Mouse (Mus musculus) kidney, embryonic 16.5 days (tissue): ENCODE measurements around the gene Txndc2. TPM values are rescaled to one million over a fixed set of nuclear protein-coding genes. Genes with fewer than 3 reads are reported as not detected.
A peak's percentile ranks its signal among the peaks of the same experiment; 100 is the strongest.

Experiments used
- ATAC-seq: fragments of 200-750 bp; cut with Nextera tagmentation; 2 replicates; pipeline ENCODE4 v1.8.0; 2017; ENCODE audit warnings: moderate TSS enrichment; ENCODE audit not compliant: low FRiP score, low TSS enrichment
- H3K27ac ChIP-seq: fragments of 300-500 bp; sonication (generic); 2 replicates; pipeline ENCODE4 v1.5.1; 2014; ENCODE audit warnings: low read length
- H3K27me3 ChIP-seq: fragments of 300-500 bp; sonication (generic); 2 replicates; pipeline ENCODE4 v1.6.1; 2014; ENCODE audit warnings: low read length, control low read depth, mixed read lengths; ENCODE audit not compliant: insufficient read depth
- H3K36me3 ChIP-seq: fragments of 300-500 bp; sonication (generic); 2 replicates; pipeline ENCODE4 v1.6.1; 2014; ENCODE audit warnings: low read length, control low read depth, mixed read lengths; ENCODE audit not compliant: insufficient read depth
- H3K4me1 ChIP-seq: fragments of 300-500 bp; sonication (generic); 2 replicates; pipeline ENCODE4 v1.6.1; 2014; ENCODE audit warnings: low read length, control low read depth, mixed read lengths; ENCODE audit not compliant: insufficient read depth
- H3K4me2 ChIP-seq: fragments of 300-500 bp; sonication (generic); replicated peaks from 2 replicates; pipeline ENCODE4 v1.6.1; 2014; ENCODE audit warnings: low read depth, low read length
- H3K4me3 ChIP-seq: fragments of 300-500 bp; sonication (generic); 2 replicates; pipeline ENCODE4 v1.5.1; 2014; ENCODE audit warnings: mild to moderate bottlenecking, low read length
- H3K9ac ChIP-seq: fragments of 300-500 bp; sonication (generic); replicated peaks from 2 replicates; pipeline ENCODE4 v1.6.1; 2014; ENCODE audit warnings: low read length
- H3K9me3 ChIP-seq: fragments of 300-500 bp; sonication (generic); 2 replicates; pipeline ENCODE4 v1.6.1; 2016; ENCODE audit warnings: low read length, control low read depth
- WGBS: fragments of 180-500 bp; shearing (Covaris S2); extraction: QIAGEN DNeasy Blood & Tissue Kit; methylation state at CpG from one replicate; pipeline ENCODE4 v1.1.7; 2014; 5-methylcytosine and 5-hydroxymethylcytosine counted together
- polyA plus RNA-seq: library from polyadenylated mRNA; unstranded; fragments of >200 nt; fragmentation: Nextera tagmentation; extraction: Ambion mirVana; gene quantifications from 2 replicates; pipeline ENCODE4 v1.2.1, GENCODE M21; 2015

Gene Txndc2
- polyA plus RNA-seq, 1 experiment from 2014 or later: 0.09 TPM

DNA sequence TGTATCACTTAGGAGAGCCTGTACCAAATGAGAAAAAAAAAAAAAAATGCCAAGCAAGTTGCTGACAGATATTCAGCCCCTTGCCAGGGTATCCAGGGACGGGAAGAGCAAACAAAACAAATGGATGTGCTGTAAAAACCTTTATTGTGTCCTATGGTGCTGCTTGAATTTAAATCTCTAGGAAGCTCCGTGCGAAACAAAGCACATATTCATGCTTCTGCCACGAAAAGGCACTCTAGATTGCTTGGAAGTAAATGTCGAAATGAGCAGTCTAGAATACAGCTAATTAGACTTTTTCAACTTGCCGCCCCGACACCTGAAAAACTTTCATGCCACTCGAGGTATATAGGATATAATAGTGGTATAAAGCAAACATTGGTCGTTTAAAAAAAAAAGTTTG is 27.5 kb downstream of the Txndc2 start:
- peaks cover 18% of the 10 kb centered on the region; the same call in 1 of the 2 replicates for H3K4me1 ChIP-seq
- no peak for ATAC-seq
- peak overlapping the region; percentile 64 for H3K4me2 ChIP-seq
- H3K27ac ChIP-seq: peak overlapping the region; percentile 99
- under 1% methylated on average over 9 of the region's 9 CpGs for WGBS
- H3K9me3 ChIP-seq: no peaks in the 10 kb centered on the region
- no peaks in the 10 kb centered on the region for H3K36me3 ChIP-seq
- H3K9ac ChIP-seq: peak overlapping the region; percentile 99
- peak overlapping the region; percentile 89 for H3K4me3 ChIP-seq
- H3K27me3 ChIP-seq: no peaks in the 10 kb centered on the region

- peaks cover 22% of the 10 kb centered on the region for H3K4me1 ChIP-seq
- ATAC-seq: peak; percentile 95
- H3K36me3 ChIP-seq: no peaks in the 10 kb centered on the region
- under 1% methylated on average over 70 of the region's 85 CpGs for WGBS
- H3K9me3 ChIP-seq: no peaks in the 10 kb centered on the region
- peak within 1 kb of the TSS; percentile 64 for H3K4me2 ChIP-seq
- no peaks in the 10 kb centered on the region for H3K27me3 ChIP-seq
- H3K4me3 ChIP-seq: peak within 1 kb of the TSS; percentile 89
- peak within 1 kb of the TSS; percentile 99 for H3K27ac ChIP-seq
- peak within 1 kb of the TSS; percentile 99 for H3K9ac ChIP-seq
Measured at GRCm38 (mm10) chr17:65613463-65614412, 28.2 kb downstream of the Txndc2 start, which contains the start of gene Vapa. Gene Vapa (minus strand): TSS chr17:65613555.

- Histone ChIP-seq H3K4me3 (peak overlapping the region; percentile 89), H3K27ac (peak overlapping the region; percentile 99), H3K4me2 (0 out of 2 replicates have a peak overlapping the region, but pooled peaks have one; percentile 10), H3K36me3 (no peaks in the 10 kb centered on the region), H3K4me1 (peaks cover 27% of the 10 kb centered on the region), H3K27me3 (no peaks in the 10 kb centered on the region), H3K9ac (peak overlapping the region; percentile 99), H3K9me3 (no peaks in the 10 kb centered on the region)
- WGBS: under 1% methylated on average over 37 of the region's 42 CpGs
- peak; percentile 67 for ATAC-seq
Measured at GRCm38 (mm10) chr17:65613142-65613462, 28.9 kb downstream of the Txndc2 start.

- Histone ChIP-seq H3K36me3 (no peaks in the 10 kb centered on the region), H3K27me3 (no peaks in the 10 kb centered on the region), H3K4me3 (peak overlapping the region; percentile 89), H3K4me2 (peak overlapping the region; percentile 61), H3K27ac (peak overlapping the region; percentile 99), H3K4me1 (peaks cover 31% of the 10 kb centered on the region), H3K9ac (peak overlapping the region; percentile 99), H3K9me3 (no peaks in the 10 kb centered on the region)
- peak; percentile 55 for ATAC-seq
- WGBS: 0% methylated on average over 36 of the region's 91 CpGs
Measured at GRCm38 (mm10) chr17:65612391-65613141, 29.4 kb downstream of the Txndc2 start.

- H3K4me2 ChIP-seq: peak overlapping the region; percentile 61
- peak overlapping the region; percentile 89 for H3K4me3 ChIP-seq
- H3K27me3 ChIP-seq: no peaks in the 10 kb centered on the region
- H3K9ac ChIP-seq: peak overlapping the region; percentile 99
- WGBS: 4% methylated on average over 4 of the region's 4 CpGs
- peaks cover 39% of the 10 kb centered on the region for H3K4me1 ChIP-seq
- no peak for ATAC-seq
- no peak overlapping the region for H3K27ac ChIP-seq
- H3K9me3 ChIP-seq: no peaks in the 10 kb centered on the region
- no peaks in the 10 kb centered on the region for H3K36me3 ChIP-seq
Measured at GRCm38 (mm10) chr17:65611721-65612120, 30.2 kb downstream of the Txndc2 start.

DNA sequence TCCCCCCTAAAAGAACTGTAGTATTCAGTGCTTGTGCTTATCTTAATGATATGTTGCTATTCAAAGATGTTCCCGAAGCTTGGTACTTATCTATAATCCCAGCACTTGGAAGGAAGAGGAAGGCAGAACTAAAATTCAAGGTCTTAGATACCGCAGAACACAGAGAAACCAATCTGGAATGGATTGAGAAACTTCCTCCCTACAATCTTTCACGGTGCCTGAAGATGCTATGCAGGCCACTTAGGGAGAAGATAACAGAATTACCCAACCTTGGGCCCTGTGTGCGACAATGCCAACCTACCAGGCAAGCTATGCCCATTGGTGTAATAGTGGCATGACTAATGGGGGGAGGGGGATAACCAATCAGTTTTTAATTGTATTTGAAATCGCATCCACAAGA is 33.2 kb downstream of the Txndc2 start:
- Histone ChIP-seq H3K4me3 (no peak overlapping the region), H3K4me1 (peaks cover 50% of the 10 kb centered on the region), H3K36me3 (no peaks in the 10 kb centered on the region), H3K9me3 (no peaks in the 10 kb centered on the region), H3K9ac (no peak overlapping the region), H3K27ac (no peak overlapping the region), H3K4me2 (no peak overlapping the region), H3K27me3 (no peaks in the 10 kb centered on the region)
- 79% methylated on average over 5 of the region's 5 CpGs for WGBS
- no peak for ATAC-seq

DNA sequence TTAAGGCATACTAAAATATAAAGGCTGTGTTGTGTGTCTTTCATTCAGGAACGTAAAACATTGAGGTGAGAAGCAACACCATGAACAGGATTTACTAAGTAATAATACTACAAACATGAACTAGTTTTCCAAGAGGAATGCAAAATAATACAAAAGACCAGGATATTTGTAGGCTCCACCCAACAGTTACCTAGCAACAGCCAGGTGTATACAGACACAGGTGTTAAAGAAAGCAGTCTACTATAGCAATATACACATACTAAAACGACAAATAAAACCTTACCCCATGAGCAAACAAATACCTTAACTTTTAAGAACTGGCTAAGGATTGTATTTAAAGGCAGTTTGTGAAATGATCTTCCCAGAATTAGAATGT is 33.7 kb downstream of the Txndc2 start:
- H3K27ac ChIP-seq: no peak overlapping the region
- WGBS: 85% methylated on average over 2 of the region's 2 CpGs
- no peak overlapping the region for H3K9ac ChIP-seq
- no peaks in the 10 kb centered on the region for H3K9me3 ChIP-seq
- ATAC-seq: no peak
- peaks cover 50% of the 10 kb centered on the region for H3K4me1 ChIP-seq
- no peaks in the 10 kb centered on the region for H3K36me3 ChIP-seq
- H3K27me3 ChIP-seq: no peaks in the 10 kb centered on the region
- H3K4me3 ChIP-seq: no peak overlapping the region
- no peak overlapping the region for H3K4me2 ChIP-seq

- Histone ChIP-seq H3K9ac (no peak overlapping the region), H3K4me3 (no peak overlapping the region), H3K4me2 (no peak overlapping the region), H3K27ac (no peak overlapping the region), H3K27me3 (no peaks in the 10 kb centered on the region), H3K9me3 (no peaks in the 10 kb centered on the region), H3K4me1 (peaks cover 50% of the 10 kb centered on the region), H3K36me3 (no peaks in the 10 kb centered on the region)
- WGBS: 46% methylated on average over 7 of the region's 7 CpGs
- ATAC-seq: no peak
Measured at GRCm38 (mm10) chr17:65607574-65608311, 34.2 kb downstream of the Txndc2 start.

GRCm38 (mm10) chr17:65606014-65606413 is 36.0 kb downstream of the Txndc2 start:
- no peaks in the 10 kb centered on the region for H3K9me3 ChIP-seq
- no peak overlapping the region for H3K9ac ChIP-seq
- no peak for ATAC-seq
- no peak overlapping the region for H3K4me2 ChIP-seq
- H3K4me1 ChIP-seq: peaks cover 44% of the 10 kb centered on the region
- H3K27ac ChIP-seq: no peak overlapping the region
- 86% methylated on average over 4 of the region's 4 CpGs for WGBS
- H3K4me3 ChIP-seq: no peak overlapping the region
- H3K36me3 ChIP-seq: no peaks in the 10 kb centered on the region
- no peaks in the 10 kb centered on the region for H3K27me3 ChIP-seq
